Mouse (Mus musculus) kidney, postnatal 36 days (tissue): ENCODE measurements around the gene Ccdc69.

ENCODE experiments used
- DNase-seq, 2 experiments: peaks; one replicate each; pipeline ENCODE4 v3.0.0; 2021 to 2022; ENCODE audit warnings: mixed read lengths in 2 of 2

Gene Ccdc69

GRCm38 (mm10) chr11:55096731-55097462 is 19.0 kb upstream of the Ccdc69 start:
- peak; percentile 32 to 58 for DNase-seq

GRCm38 (mm10) chr11:55096296-55096695 is 18.4 kb upstream of the Ccdc69 start:
- DNase-seq = peak; percentile 68 to 75

GRCm38 (mm10) chr11:55093096-55093495 is 15.2 kb upstream of the Ccdc69 start:
- no peak for DNase-seq

- DNase-seq = no peak
Observed at GRCm38 (mm10) chr11:55089892-55090291, 12.0 kb upstream of the Ccdc69 start.

GRCm38 (mm10) chr11:55087006-55087405 is 9.1 kb upstream of the Ccdc69 start:
- DNase-seq = peak; percentile 68 to 88

GRCm38 (mm10) chr11:55085396-55085795 is 7.5 kb upstream of the Ccdc69 start:
- DNase-seq = no peak

GRCm38 (mm10) chr11:55084629-55085028 is 6.7 kb upstream of the Ccdc69 start:
- DNase-seq = peak; percentile 35 to 40

GRCm38 (mm10) chr11:55081206-55081605 is 3.3 kb upstream of the Ccdc69 start:
- no peak for DNase-seq

- no peak for DNase-seq
Observed at GRCm38 (mm10) chr11:55079180-55079579, 1.2 kb upstream of the Ccdc69 start.

GRCm38 (mm10) chr11:55078502-55078901 is 571 bp upstream of the Ccdc69 start:
- DNase-seq = no peak

- DNase-seq = no peak
Observed at GRCm38 (mm10) chr11:55076234-55076633, 1.7 kb downstream of the Ccdc69 start.

GRCm38 (mm10) chr11:55075602-55076001 is 2.3 kb downstream of the Ccdc69 start:
- peak; percentile 36 to 63 for DNase-seq

GRCm38 (mm10) chr11:55073191-55073590 is 4.7 kb downstream of the Ccdc69 start:
- no peak for DNase-seq

- DNase-seq = no peak
Observed at GRCm38 (mm10) chr11:55072467-55072866, 5.5 kb downstream of the Ccdc69 start.

- DNase-seq = no peak
Observed at GRCm38 (mm10) chr11:55071344-55071743, 6.6 kb downstream of the Ccdc69 start.

- no peak for DNase-seq
Observed at GRCm38 (mm10) chr11:55069023-55069422, 8.9 kb downstream of the Ccdc69 start.

- no peak for DNase-seq
Observed at GRCm38 (mm10) chr11:55066921-55067320, 11.0 kb downstream of the Ccdc69 start.

GRCm38 (mm10) chr11:55062856-55063255 is 15.1 kb downstream of the Ccdc69 start:
- DNase-seq = no peak

GRCm38 (mm10) chr11:55060802-55061201 is 17.1 kb downstream of the Ccdc69 start:
- DNase-seq = no peak

- DNase-seq = no peak
Observed at GRCm38 (mm10) chr11:55057511-55057910, 20.4 kb downstream of the Ccdc69 start.

GRCm38 (mm10) chr11:55050837-55051510 is 27.0 kb downstream of the Ccdc69 start:
- peak; percentile 27 to 35 for DNase-seq

GRCm38 (mm10) chr11:55046600-55046999 is 31.3 kb downstream of the Ccdc69 start:
- DNase-seq = peak; percentile 68 to 86

- DNase-seq = peak in 1 of 2 experiments; percentile 50
Observed at GRCm38 (mm10) chr11:55041348-55041747, 36.6 kb downstream of the Ccdc69 start.

- DNase-seq = peak; percentile 79 to 92
Observed at GRCm38 (mm10) chr11:55039591-55039990, 38.3 kb downstream of the Ccdc69 start.
